Mouse (Mus musculus): ENCODE data around the gene Col15a1. TPM values are rescaled to one million over a fixed set of nuclear protein-coding genes. Genes with fewer than 3 reads are reported as not detected.

Gene Col15a1
- polyA plus RNA-seq, 1 experiment from 2014 or later, result 21.8 TPM

DNA sequence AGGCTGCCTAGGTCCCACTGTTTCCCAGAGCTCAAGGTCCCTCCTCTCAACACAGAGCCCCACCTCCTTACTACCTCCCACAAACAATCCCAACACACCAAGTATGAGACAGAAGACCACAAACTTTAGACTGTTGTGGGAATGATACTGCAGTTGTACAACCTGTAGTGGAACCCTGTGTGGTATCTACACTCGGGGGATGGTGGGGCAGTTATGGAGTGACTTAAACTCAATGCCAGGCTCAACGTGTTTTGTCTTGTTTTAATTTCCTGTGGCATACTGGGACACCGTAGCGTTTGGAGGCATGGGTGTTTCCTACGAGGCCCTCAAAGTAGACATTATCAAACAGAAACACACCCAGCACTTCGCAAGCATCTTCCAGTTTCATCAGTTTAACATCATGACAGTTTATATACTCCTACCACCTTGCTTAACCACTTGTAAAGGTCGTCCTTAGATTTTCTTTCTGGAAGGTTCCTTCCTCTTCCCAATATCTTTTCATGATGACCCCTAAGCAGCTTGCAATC, 86.6 kb downstream of the Col15a1 start:
- 86% methylated on average over 7 of the region's 7 CpGs for WGBS
- Histone ChIP-seq H3K4me3 (ENCODE audit: low read length) (no peak overlapping the region), H3K27me3 (ENCODE audit: control insufficient read depth, insufficient read depth, low read length) (no peaks in the 10 kb centered on the region), H3K9me3 (ENCODE audit: control insufficient read depth, low read length) (peaks cover 9% of the 10 kb centered on the region), H3K4me1 (ENCODE audit: control insufficient read depth, insufficient read depth, low read length) (0 out of 2 replicates have a peak, but pooled peaks cover 3% of the 10 kb centered on the region), H3K9ac (ENCODE audit: low read depth, low read length) (no peak overlapping the region), H3K27ac (ENCODE audit: low read depth, low read length) (no peak overlapping the region), H3K36me3 (ENCODE audit: control insufficient read depth, insufficient read depth, low read length) (no peaks in the 10 kb centered on the region), H3K4me2 (replicated peaks; ENCODE audit: low read depth, low read length) (no peak overlapping the region)
- no peak for ATAC-seq (ENCODE audit: low FRiP score, low TSS enrichment)

DNA sequence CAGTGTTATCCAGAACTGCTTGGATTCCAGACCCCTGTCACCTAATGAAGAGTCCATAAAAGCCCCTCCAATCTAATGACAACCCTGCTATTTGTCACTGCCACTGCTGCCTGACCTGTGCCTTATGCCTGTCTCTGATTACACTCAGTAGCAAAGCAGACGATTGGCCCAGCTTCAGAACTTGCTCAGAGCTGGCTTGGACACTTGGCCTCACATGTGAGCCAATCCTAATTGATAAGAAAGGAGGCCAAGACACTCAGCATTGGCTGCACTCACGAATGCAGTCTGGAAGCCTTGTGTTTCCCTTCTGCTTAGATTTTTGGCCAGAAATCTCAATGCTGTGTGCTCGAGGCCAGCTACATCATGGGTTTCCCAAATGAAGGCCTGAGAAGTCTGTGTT, 87.6 kb downstream of the Col15a1 start:
- no peak overlapping the region for H3K9ac ChIP-seq (ENCODE audit: low read depth, low read length)
- no peak overlapping the region for H3K4me3 ChIP-seq (ENCODE audit: low read length)
- no peak overlapping the region for H3K27ac ChIP-seq (ENCODE audit: low read depth, low read length)
- H3K27me3 ChIP-seq (ENCODE audit: control insufficient read depth, insufficient read depth, low read length), result no peaks in the 10 kb centered on the region
- H3K4me1 ChIP-seq (ENCODE audit: control insufficient read depth, insufficient read depth, low read length), result 0 out of 2 replicates have a peak, but pooled peaks cover 3% of the 10 kb centered on the region
- H3K9me3 ChIP-seq (ENCODE audit: control insufficient read depth, low read length), result peaks cover 9% of the 10 kb centered on the region
- no peak overlapping the region for H3K4me2 ChIP-seq (replicated peaks; ENCODE audit: low read depth, low read length)
- 50% methylated on average over 3 of the region's 3 CpGs for WGBS
- no peaks in the 10 kb centered on the region for H3K36me3 ChIP-seq (ENCODE audit: control insufficient read depth, insufficient read depth, low read length)
- no peak for ATAC-seq (ENCODE audit: low FRiP score, low TSS enrichment)

DNA sequence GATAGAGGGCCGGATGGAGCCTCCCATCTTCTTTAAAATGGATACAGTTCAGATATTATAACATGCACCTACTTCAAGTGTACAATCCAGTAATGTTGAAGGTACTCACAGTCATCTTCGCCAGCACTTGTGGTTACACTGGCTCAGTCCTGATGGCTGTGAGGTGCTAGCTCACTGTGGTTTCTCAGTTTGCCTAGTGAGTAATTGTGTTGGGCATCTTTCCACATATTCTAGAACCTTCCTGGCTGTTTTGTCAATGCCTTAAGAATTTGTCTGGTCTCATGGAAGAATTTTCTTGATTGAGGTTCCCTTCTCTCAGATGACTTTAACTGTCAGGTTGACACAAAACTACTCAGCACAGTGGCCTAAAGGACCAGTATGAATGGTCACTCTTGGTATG, 92.7 kb downstream of the Col15a1 start:
- Histone ChIP-seq H3K9me3 (ENCODE audit: control insufficient read depth, low read length) (peaks cover 9% of the 10 kb centered on the region), H3K4me1 (ENCODE audit: control insufficient read depth, insufficient read depth, low read length) (no peaks in the 10 kb centered on the region), H3K36me3 (ENCODE audit: control insufficient read depth, insufficient read depth, low read length) (no peaks in the 10 kb centered on the region), H3K9ac (ENCODE audit: low read depth, low read length) (no peak overlapping the region), H3K4me3 (ENCODE audit: low read length) (no peak overlapping the region), H3K27me3 (ENCODE audit: control insufficient read depth, insufficient read depth, low read length) (no peaks in the 10 kb centered on the region), H3K4me2 (replicated peaks; ENCODE audit: low read depth, low read length) (no peak overlapping the region), H3K27ac (ENCODE audit: low read depth, low read length) (no peak overlapping the region)
- no peak for ATAC-seq (ENCODE audit: low FRiP score, low TSS enrichment)
- WGBS, result 89% methylated on average over 2 of the region's 2 CpGs

DNA sequence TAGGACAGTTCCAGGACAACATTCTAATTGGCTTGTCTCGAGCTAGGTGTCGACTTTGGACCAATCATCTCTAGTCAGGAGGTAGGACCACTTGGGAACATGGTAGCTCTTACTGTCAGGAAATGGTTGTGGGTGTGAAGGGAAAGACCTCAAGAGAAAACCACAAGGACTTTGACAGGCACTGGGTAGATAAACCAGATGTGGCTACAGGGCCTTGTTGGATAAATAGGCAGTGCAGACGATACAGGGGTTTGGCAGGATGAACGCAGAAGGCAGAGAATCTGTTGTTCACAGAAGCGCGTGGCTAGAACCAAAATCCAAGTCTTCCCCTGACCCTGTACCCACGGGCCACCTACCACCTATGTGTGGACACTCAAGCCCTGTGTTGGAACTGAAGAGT, 94.6 kb downstream of the Col15a1 start:
- Histone ChIP-seq H3K27ac (ENCODE audit: low read depth, low read length) (no peak overlapping the region), H3K4me2 (replicated peaks; ENCODE audit: low read depth, low read length) (no peak overlapping the region), H3K27me3 (ENCODE audit: control insufficient read depth, insufficient read depth, low read length) (no peaks in the 10 kb centered on the region), H3K4me3 (ENCODE audit: low read length) (no peak overlapping the region), H3K4me1 (ENCODE audit: control insufficient read depth, insufficient read depth, low read length) (no peaks in the 10 kb centered on the region), H3K9ac (ENCODE audit: low read depth, low read length) (no peak overlapping the region), H3K36me3 (ENCODE audit: control insufficient read depth, insufficient read depth, low read length) (no peaks in the 10 kb centered on the region), H3K9me3 (ENCODE audit: control insufficient read depth, low read length) (peaks cover 9% of the 10 kb centered on the region)
- 95% methylated on average over 7 of the region's 7 CpGs for whole genome bisulfite sequencing
- ATAC-seq (ENCODE audit: low FRiP score, low TSS enrichment), result no peak

DNA sequence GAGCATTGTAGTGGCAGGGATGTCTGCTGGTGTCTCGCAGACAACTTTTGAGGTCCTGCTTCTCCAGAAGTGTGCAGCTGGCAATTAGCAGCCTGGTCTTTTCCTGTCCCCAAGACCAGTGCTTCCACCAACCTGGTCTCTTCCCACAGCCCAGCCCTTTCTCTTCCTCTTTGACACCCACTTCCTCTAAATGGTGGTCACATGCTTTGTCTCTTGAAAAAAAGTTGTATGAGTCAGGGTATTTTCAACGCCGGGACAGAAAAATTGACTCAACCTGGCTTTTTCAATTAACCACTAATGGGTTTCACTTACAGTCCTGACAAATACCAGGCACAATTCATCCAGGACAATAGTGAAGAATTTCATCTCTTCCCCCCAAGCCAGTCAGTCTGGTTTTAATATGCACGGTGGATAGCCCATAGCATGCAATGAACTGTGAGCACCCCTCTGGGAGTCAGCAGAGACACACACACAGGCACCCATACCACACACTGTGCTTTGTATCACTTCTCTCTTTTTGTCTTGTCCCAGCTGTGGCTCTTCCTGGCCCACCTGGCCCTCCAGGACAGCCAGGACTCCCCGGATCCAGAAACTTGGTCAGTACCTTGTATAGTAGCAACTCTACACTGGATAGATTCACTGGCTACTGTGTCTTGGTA, 95.5 kb downstream of the Col15a1 start:
- Histone ChIP-seq H3K27me3 (ENCODE audit: control insufficient read depth, insufficient read depth, low read length) (no peaks in the 10 kb centered on the region), H3K9me3 (ENCODE audit: control insufficient read depth, low read length) (peaks cover 7% of the 10 kb centered on the region), H3K27ac (ENCODE audit: low read depth, low read length) (no peak overlapping the region), H3K4me2 (replicated peaks; ENCODE audit: low read depth, low read length) (no peak overlapping the region), H3K4me1 (ENCODE audit: control insufficient read depth, insufficient read depth, low read length) (no peaks in the 10 kb centered on the region), H3K4me3 (ENCODE audit: low read length) (no peak overlapping the region), H3K36me3 (ENCODE audit: control insufficient read depth, insufficient read depth, low read length) (no peaks in the 10 kb centered on the region), H3K9ac (ENCODE audit: low read depth, low read length) (no peak overlapping the region)
- 77% methylated on average over 5 of the region's 5 CpGs for WGBS
- ATAC-seq (ENCODE audit: low FRiP score, low TSS enrichment), result no peak; the same call in 1 of the 2 replicates

DNA sequence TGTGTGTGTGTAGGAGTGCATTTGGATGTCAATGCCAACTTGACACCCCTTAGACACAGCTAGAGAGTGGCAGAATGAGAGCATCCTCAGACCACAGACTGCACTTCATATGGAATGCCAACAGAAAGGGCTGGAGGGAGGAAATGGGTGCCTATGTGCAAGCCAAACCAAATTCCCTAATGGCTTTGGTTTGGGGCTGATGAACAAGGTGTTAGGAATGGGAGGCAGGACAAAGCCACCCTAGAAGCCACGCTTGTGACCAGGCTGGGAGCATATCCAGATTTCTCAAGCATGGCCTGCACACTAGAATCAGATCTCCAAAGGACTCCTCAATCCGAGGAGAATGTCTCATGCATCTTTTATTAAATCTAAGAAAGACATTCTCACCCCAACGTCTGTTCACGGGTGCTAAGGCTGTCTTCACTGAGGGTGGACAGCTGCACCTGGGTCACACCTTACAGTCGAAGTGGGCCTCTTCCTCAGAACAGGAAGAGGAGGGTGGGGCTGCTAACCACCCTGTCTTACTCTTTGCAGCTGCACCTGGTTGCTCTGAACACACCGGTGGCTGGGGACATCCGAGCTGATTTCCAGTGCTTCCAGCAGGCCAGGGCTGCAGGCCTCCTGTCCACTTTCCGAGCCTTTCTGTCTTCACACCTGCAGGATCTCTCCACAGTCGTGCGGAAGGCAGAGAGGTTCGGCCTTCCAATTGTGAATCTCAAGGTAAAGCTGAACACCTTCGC, 102.1 kb downstream of the Col15a1 start:
- no peak for ATAC-seq (ENCODE audit: low FRiP score, low TSS enrichment)
- Histone ChIP-seq H3K9me3 (ENCODE audit: control insufficient read depth, low read length) (no peaks in the 10 kb centered on the region), H3K4me3 (ENCODE audit: low read length) (no peak overlapping the region), H3K9ac (ENCODE audit: low read depth, low read length) (no peak overlapping the region), H3K36me3 (ENCODE audit: control insufficient read depth, insufficient read depth, low read length) (no peaks in the 10 kb centered on the region), H3K4me1 (ENCODE audit: control insufficient read depth, insufficient read depth, low read length) (no peaks in the 10 kb centered on the region), H3K27me3 (ENCODE audit: control insufficient read depth, insufficient read depth, low read length) (no peaks in the 10 kb centered on the region), H3K4me2 (replicated peaks; ENCODE audit: low read depth, low read length) (no peak overlapping the region), H3K27ac (ENCODE audit: low read depth, low read length) (no peak overlapping the region)
- WGBS, result 79% methylated on average over 12 of the region's 12 CpGs

DNA sequence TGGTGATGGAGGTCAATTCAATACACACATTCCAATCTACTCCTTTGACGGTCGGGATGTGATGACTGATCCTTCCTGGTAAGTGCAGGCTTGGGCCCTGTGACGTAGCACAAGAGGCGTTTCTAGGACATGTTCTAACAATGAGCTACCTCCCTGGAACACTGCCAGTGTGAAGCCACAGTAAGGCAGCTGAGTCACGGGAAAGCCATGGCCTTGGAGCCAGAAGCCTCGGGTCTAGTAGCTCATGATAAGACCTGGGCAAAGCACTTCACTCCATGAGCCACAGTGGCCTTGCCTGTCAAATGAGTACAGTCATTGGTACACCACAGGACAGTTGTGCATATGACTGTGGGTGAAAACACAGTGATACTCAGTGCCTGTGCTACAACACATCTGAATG, 102.9 kb downstream of the Col15a1 start:
- 73% methylated on average over 6 of the region's 6 CpGs for WGBS
- Histone ChIP-seq H3K4me2 (replicated peaks; ENCODE audit: low read depth, low read length) (no peak overlapping the region), H3K27me3 (ENCODE audit: control insufficient read depth, insufficient read depth, low read length) (no peaks in the 10 kb centered on the region), H3K36me3 (ENCODE audit: control insufficient read depth, insufficient read depth, low read length) (no peaks in the 10 kb centered on the region), H3K4me3 (ENCODE audit: low read length) (no peak overlapping the region), H3K27ac (ENCODE audit: low read depth, low read length) (no peak overlapping the region), H3K4me1 (ENCODE audit: control insufficient read depth, insufficient read depth, low read length) (no peaks in the 10 kb centered on the region), H3K9me3 (ENCODE audit: control insufficient read depth, low read length) (no peaks in the 10 kb centered on the region), H3K9ac (ENCODE audit: low read depth, low read length) (no peak overlapping the region)
- no peak; the same call in 1 of the 2 replicates for ATAC-seq (ENCODE audit: low FRiP score, low TSS enrichment)

DNA sequence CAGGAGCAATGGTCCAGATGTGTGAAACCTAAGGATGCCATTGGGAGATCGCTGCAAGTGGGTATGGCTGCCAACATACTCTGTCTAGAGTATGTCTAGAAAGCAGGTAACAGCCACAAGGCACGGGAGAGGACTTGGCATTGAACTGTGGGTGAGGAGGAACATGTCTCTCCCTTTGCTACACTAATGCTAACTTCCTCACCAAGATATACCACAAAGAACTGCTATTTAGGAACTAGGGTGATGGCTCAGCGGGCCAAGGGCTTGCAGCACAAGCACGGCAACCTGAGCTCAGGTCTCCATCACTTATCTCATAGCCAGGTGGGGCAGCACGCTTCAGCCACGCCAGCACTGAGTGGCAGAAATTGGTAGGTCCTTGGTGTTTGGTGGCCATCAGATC, 103.5 kb downstream of the Col15a1 start:
- H3K36me3 ChIP-seq (ENCODE audit: control insufficient read depth, insufficient read depth, low read length), result no peaks in the 10 kb centered on the region
- no peak overlapping the region for H3K4me2 ChIP-seq (replicated peaks; ENCODE audit: low read depth, low read length)
- WGBS, result 94% methylated on average over 6 of the region's 6 CpGs
- no peak for ATAC-seq (ENCODE audit: low FRiP score, low TSS enrichment)
- H3K27me3 ChIP-seq (ENCODE audit: control insufficient read depth, insufficient read depth, low read length), result no peaks in the 10 kb centered on the region
- no peaks in the 10 kb centered on the region for H3K4me1 ChIP-seq (ENCODE audit: control insufficient read depth, insufficient read depth, low read length)
- no peak overlapping the region for H3K27ac ChIP-seq (ENCODE audit: low read depth, low read length)
- H3K9ac ChIP-seq (ENCODE audit: low read depth, low read length), result no peak overlapping the region
- H3K9me3 ChIP-seq (ENCODE audit: control insufficient read depth, low read length), result no peaks in the 10 kb centered on the region
- no peak overlapping the region for H3K4me3 ChIP-seq (ENCODE audit: low read length)

DNA sequence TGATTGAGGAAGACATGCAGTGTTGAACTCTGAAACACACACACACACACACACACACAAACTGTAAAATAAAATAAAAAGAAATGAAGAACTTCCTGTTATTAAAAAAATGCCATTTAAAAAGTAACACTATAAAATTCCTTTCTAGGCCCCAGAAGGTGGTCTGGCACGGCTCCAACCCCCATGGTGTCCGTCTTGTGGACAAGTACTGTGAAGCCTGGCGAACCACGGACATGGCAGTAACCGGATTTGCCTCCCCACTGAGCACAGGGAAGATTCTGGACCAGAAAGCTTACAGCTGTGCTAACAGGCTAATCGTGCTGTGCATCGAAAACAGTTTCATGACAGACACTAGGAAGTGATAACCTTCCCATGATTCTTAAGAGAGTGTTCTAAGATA, 104.0 kb downstream of the Col15a1 start:
- 69% methylated on average over 7 of the region's 7 CpGs for WGBS

More for the DNA sequence above, 104.0 kb downstream of the Col15a1 start:
- H3K27ac ChIP-seq (ENCODE audit: low read depth, low read length), result no peak overlapping the region
- no peaks in the 10 kb centered on the region for H3K4me1 ChIP-seq (ENCODE audit: control insufficient read depth, insufficient read depth, low read length)
- no peak overlapping the region for H3K4me2 ChIP-seq (replicated peaks; ENCODE audit: low read depth, low read length)
- no peaks in the 10 kb centered on the region for H3K27me3 ChIP-seq (ENCODE audit: control insufficient read depth, insufficient read depth, low read length)
- no peaks in the 10 kb centered on the region for H3K9me3 ChIP-seq (ENCODE audit: control insufficient read depth, low read length)
- no peaks in the 10 kb centered on the region for H3K36me3 ChIP-seq (ENCODE audit: control insufficient read depth, insufficient read depth, low read length)
- no peak for ATAC-seq (ENCODE audit: low FRiP score, low TSS enrichment)
- H3K9ac ChIP-seq (ENCODE audit: low read depth, low read length), result no peak overlapping the region
- H3K4me3 ChIP-seq (ENCODE audit: low read length), result no peak overlapping the region
